Mouse (Mus musculus) hindbrain, embryonic 11.5 days (tissue): ENCODE measurements around the gene Psmd3. TPM values are rescaled to one million over a fixed set of nuclear protein-coding genes. Genes with fewer than 3 reads are reported as not detected.
"Not testable (repeated sequence)": the region's sequence is repeated elsewhere in the genome, so short reads cannot be mapped to it uniquely, and the experiment has no call there.

ENCODE experiments used
- ATAC-seq: fragments of 200-750 bp; cut with Nextera tagmentation; 2 replicates; pipeline ENCODE4 v1.8.0; 2017; ENCODE audit warnings: mild to moderate bottlenecking, moderate TSS enrichment, moderate library complexity; ENCODE audit not compliant: low FRiP score
- DNase-seq: peaks from one replicate; pipeline ENCODE4 v3.0.0-alpha.2; 2015; ENCODE audit warnings: low spot score
- H3K27ac ChIP-seq: fragments of 300-500 bp; sonication (generic); 2 replicates; pipeline ENCODE4 v1.5.1; 2014; ENCODE audit warnings: mild to moderate bottlenecking, low read depth, low read length
- H3K27me3 ChIP-seq: fragments of 300-500 bp; sonication (generic); 2 replicates; pipeline ENCODE4 v1.6.1; 2014; ENCODE audit warnings: mild to moderate bottlenecking, low read length, moderate library complexity, mixed read lengths; ENCODE audit not compliant: control insufficient read depth, insufficient read depth
- H3K36me3 ChIP-seq: fragments of 300-500 bp; sonication (generic); 2 replicates; pipeline ENCODE4 v1.6.1; 2014; ENCODE audit warnings: mild to moderate bottlenecking, low read length, moderate library complexity, mixed read lengths; ENCODE audit not compliant: control insufficient read depth, insufficient read depth
- H3K4me1 ChIP-seq: fragments of 300-500 bp; sonication (generic); replicated peaks from 2 replicates; pipeline ENCODE4 v1.6.1; 2014; ENCODE audit warnings: low read length, mixed read lengths; ENCODE audit not compliant: control insufficient read depth, insufficient read depth
- H3K4me2 ChIP-seq: fragments of 300-500 bp; sonication (generic); replicated peaks from 2 replicates; pipeline ENCODE4 v1.6.1; 2014; ENCODE audit warnings: mild to moderate bottlenecking, low read depth, low read length
- H3K4me3 ChIP-seq: fragments of 300-500 bp; sonication (generic); 2 replicates; pipeline ENCODE4 v1.5.1; 2014; ENCODE audit warnings: low read depth, low read length
- H3K9ac ChIP-seq: fragments of 300-500 bp; sonication (generic); 2 replicates; pipeline ENCODE4 v1.6.1; 2014; ENCODE audit warnings: low read depth, low read length
- H3K9me3 ChIP-seq: fragments of 300-500 bp; sonication (generic); 2 replicates; pipeline ENCODE4 v1.6.1; 2016; ENCODE audit warnings: low read length; ENCODE audit not compliant: control insufficient read depth
- WGBS: fragments of 180-500 bp; shearing (Covaris S2); extraction: QIAGEN DNeasy Blood & Tissue Kit; methylation state at CpG from one replicate; pipeline ENCODE4 v1.1.7; 2014; 5-methylcytosine and 5-hydroxymethylcytosine counted together
- polyA plus RNA-seq: library from polyadenylated mRNA; unstranded; fragments of >200 nt; fragmentation: Nextera tagmentation; extraction: Ambion mirVana; gene quantifications from 2 replicates; pipeline ENCODE4 v1.2.1, GENCODE M21; 2014

Gene Psmd3
- polyA plus RNA-seq, 1 experiment from 2014 or later = 155 TPM

DNA sequence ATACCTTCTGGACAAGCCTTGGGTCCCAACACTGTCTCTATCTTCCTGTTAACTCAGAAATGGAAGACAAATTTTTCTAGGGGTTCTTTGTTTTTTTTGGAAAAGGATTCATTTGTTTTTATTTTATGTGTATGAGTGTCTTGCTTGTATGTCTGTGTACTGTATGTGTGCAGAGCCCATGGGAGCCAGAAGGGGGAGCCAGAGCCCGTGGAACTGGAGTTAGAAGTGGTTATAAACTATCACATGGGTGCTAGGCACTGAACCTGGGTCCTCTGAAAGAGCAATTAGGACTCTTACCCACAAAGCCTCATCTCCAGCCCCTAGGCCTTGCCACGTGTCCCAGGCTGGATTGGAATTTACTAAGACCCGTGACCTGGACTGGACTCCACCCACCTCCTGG, 51.7 kb downstream of the Psmd3 start:
- no peak for ATAC-seq
- WGBS = 81% methylated on average over 3 of the region's 3 CpGs

DNA sequence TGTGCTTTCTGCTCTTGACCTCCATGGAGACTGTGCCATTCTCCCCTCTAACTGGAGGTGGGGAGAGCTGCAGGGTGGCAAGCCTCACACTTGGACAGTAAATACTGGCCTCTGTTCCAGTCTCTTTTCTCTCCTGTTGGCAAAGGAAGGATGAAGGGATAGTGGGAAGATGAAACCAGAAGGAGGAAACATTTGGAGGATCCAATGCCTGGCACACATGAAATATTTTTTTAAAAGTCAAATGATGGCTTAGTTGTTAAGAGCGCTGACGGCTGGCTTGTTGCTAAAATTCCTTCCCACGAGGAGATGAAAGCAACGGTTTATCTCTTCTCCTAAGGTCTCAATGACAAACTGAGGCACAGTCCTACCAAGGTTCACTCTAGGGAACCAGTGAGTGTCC, 52.8 kb downstream of the Psmd3 start:
- Histone ChIP-seq H3K27ac (no peak overlapping the region), H3K4me2 (no peak overlapping the region), H3K9ac (no peak overlapping the region), H3K4me1 (peaks cover 5% of the 10 kb centered on the region), H3K4me3 (no peak overlapping the region), H3K27me3 (no peaks in the 10 kb centered on the region), H3K36me3 (no peaks in the 10 kb centered on the region), H3K9me3 (no peaks in the 10 kb centered on the region)
- DNase-seq (no peak), ATAC-seq (no peak)
- WGBS = 90% methylated on average over 4 of the region's 4 CpGs

More for the DNA sequence above, 51.7 kb downstream of the Psmd3 start:
- DNase-seq = no peak
- H3K4me1 ChIP-seq = no peaks in the 10 kb centered on the region
- no peak overlapping the region for H3K4me3 ChIP-seq
- no peaks in the 10 kb centered on the region for H3K36me3 ChIP-seq
- H3K9me3 ChIP-seq = no peaks in the 10 kb centered on the region
- no peaks in the 10 kb centered on the region for H3K27me3 ChIP-seq
- H3K27ac ChIP-seq = no peak overlapping the region
- no peak overlapping the region for H3K9ac ChIP-seq
- H3K4me2 ChIP-seq = no peak overlapping the region

GRCm38 (mm10) chr11:98736176-98736575, 53.8 kb downstream of the Psmd3 start:
- no peaks in the 10 kb centered on the region for H3K36me3 ChIP-seq
- H3K9ac ChIP-seq = no peak overlapping the region
- H3K27ac ChIP-seq = no peak overlapping the region
- 88% methylated on average over 1 of the region's 1 CpGs for WGBS
- no peak overlapping the region for H3K4me3 ChIP-seq
- no peaks in the 10 kb centered on the region for H3K9me3 ChIP-seq
- peaks cover 10% of the 10 kb centered on the region for H3K4me1 ChIP-seq
- ATAC-seq (no peak), DNase-seq (no peak)
- no peaks in the 10 kb centered on the region for H3K27me3 ChIP-seq
- H3K4me2 ChIP-seq = no peak overlapping the region

GRCm38 (mm10) chr11:98737220-98737619, 54.9 kb downstream of the Psmd3 start:
- H3K9me3 ChIP-seq, H3K27ac ChIP-seq, H3K4me1 ChIP-seq, DNase-seq, H3K4me2 ChIP-seq, H3K36me3 ChIP-seq, ATAC-seq, H3K4me3 ChIP-seq, H3K27me3 ChIP-seq, H3K9ac ChIP-seq: not testable (repeated sequence)
- 94% methylated on average over 2 of the region's 2 CpGs for WGBS

DNA sequence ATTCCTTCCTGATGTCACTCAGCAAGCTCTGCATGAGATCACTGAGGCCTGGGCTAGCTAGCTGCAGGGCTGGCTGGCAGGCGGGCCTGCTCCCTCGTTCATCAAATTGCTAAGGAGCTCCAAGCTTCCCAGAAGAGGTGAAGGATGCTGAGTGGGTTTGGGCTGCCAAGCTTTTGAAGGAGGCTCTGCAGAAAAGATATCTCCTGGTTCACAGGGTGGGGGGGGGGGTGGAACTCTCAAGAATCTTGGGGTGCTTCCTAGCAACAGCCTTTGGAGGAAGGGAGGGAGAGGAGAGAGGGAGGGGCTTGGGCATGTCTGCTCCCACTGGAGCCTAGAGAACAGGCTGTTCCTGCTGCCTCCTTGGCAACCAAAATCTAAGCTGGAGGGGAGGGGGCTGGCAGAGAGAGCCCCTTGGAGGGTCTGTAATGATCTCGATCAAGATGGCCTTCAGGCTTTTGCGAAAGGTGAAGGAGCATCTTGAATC, 56.1 kb downstream of the Psmd3 start:
- Histone ChIP-seq H3K4me2 (no peak overlapping the region), H3K9me3 (no peaks in the 10 kb centered on the region), H3K27me3 (no peaks in the 10 kb centered on the region), H3K4me3 (no peak overlapping the region), H3K4me1 (peaks cover 12% of the 10 kb centered on the region), H3K36me3 (no peaks in the 10 kb centered on the region), H3K9ac (no peak overlapping the region), H3K27ac (peak overlapping the region; percentile 10)
- peak; percentile 50 for DNase-seq
- 34% methylated on average over 4 of the region's 4 CpGs for WGBS
- ATAC-seq = no peak

- DNase-seq (no peak), ATAC-seq (no peak)
- no peak overlapping the region for H3K4me2 ChIP-seq
- no peaks in the 10 kb centered on the region for H3K36me3 ChIP-seq
- H3K4me3 ChIP-seq = no peak overlapping the region
- H3K27ac ChIP-seq = peak overlapping the region; percentile 10
- no peak overlapping the region for H3K9ac ChIP-seq
- peaks cover 16% of the 10 kb centered on the region for H3K4me1 ChIP-seq
- no peaks in the 10 kb centered on the region for H3K9me3 ChIP-seq
- no peaks in the 10 kb centered on the region for H3K27me3 ChIP-seq
- WGBS = 66% methylated on average over 9 of the region's 9 CpGs
Observed at GRCm38 (mm10) chr11:98738925-98739324, 56.6 kb downstream of the Psmd3 start.

GRCm38 (mm10) chr11:98740026-98740392, 57.7 kb downstream of the Psmd3 start:
- Histone ChIP-seq H3K9me3 (no peaks in the 10 kb centered on the region), H3K4me3 (peak overlapping the region; percentile 82; the same call in 1 of the 2 replicates), H3K4me1 (peaks cover 24% of the 10 kb centered on the region), H3K27ac (peak overlapping the region; percentile 96), H3K9ac (peak overlapping the region; percentile 93), H3K27me3 (no peaks in the 10 kb centered on the region), H3K4me2 (peak overlapping the region; percentile 79), H3K36me3 (no peaks in the 10 kb centered on the region)
- WGBS = 12% methylated on average over 8 of the region's 8 CpGs
- DNase-seq = no peak
- no peak for ATAC-seq

- ATAC-seq (peak; percentile 32; the same call in 1 of the 2 replicates), DNase-seq (peak; percentile 73)
- Histone ChIP-seq H3K4me2 (peak within 1 kb of the TSS; percentile 79), H3K9me3 (no peaks in the 10 kb centered on the region), H3K27ac (peak within 1 kb of the TSS; percentile 96), H3K27me3 (no peaks in the 10 kb centered on the region), H3K4me1 (peaks cover 24% of the 10 kb centered on the region), H3K9ac (peak within 1 kb of the TSS; percentile 93), H3K36me3 (no peaks in the 10 kb centered on the region), H3K4me3 (peak within 1 kb of the TSS; percentile 82)
- WGBS = under 1% methylated on average over 22 of the region's 22 CpGs
Observed at GRCm38 (mm10) chr11:98740393-98741050, 58.2 kb downstream of the Psmd3 start, which contains the start of gene Thra. Gene Thra, plus strand, starts transcription at chr11:98740638.

DNA sequence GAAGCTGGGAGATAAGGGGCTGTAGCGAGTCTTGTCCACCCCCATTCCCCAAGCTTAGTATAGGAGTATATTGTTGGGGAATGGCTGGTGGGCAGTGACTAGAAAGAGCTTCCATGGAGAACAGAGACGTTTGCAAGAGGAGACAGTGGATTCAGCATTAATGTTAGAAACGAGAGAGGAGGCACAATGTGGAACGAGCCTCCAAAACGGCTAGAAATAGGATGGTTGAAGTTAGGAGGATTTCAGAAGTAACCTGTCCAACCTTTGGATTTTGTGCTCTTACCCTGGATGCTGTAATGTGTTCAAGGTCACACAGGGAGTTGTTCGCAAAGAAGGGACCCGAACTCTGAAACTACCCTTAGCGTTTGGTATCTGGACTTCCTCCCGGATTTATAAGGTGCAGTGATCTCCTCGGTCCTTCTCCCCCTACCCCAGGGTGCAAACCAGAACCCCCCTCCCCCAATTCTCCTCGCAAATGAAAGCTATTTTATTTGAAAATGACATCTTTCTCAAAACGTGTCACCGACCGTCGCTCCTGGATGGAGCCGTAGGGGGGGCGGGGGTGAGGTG, 58.8 kb downstream of the Psmd3 start:
- Histone ChIP-seq H3K27ac (peak overlapping the region; percentile 96), H3K4me1 (peaks cover 27% of the 10 kb centered on the region), H3K36me3 (no peaks in the 10 kb centered on the region), H3K27me3 (no peaks in the 10 kb centered on the region), H3K9ac (peak overlapping the region; percentile 93), H3K4me2 (peak overlapping the region; percentile 79), H3K4me3 (peak overlapping the region; percentile 82), H3K9me3 (no peaks in the 10 kb centered on the region)
- WGBS = under 1% methylated on average over 17 of the region's 17 CpGs
- ATAC-seq (no peak), DNase-seq (no peak)
